Mouse (Mus musculus): ENCODE data around the gene Arhgap1.

The Arhgap1 gene

DNA sequence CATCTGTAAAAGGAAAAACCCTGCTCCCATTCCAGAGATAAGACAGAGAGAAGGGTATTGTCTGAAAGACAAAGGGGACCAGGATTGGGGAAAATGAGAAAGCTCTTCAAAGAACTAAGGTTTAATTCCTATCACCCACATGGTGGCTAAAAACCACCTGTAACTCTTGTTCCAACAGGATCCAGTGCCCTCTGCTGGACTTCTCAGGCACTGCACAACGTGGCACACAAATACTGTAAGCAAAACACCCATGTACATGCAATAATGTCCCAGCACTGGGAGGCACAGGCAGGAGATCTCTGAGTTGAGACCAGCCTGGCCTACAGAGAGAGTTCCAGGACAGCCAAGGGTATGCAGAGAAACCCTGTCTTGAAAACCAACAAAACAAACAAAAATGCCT, 2.9 kb upstream of the Arhgap1 start:
- in situ Hi-C loops (cut with MboI, MseI), result no loop called here

DNA sequence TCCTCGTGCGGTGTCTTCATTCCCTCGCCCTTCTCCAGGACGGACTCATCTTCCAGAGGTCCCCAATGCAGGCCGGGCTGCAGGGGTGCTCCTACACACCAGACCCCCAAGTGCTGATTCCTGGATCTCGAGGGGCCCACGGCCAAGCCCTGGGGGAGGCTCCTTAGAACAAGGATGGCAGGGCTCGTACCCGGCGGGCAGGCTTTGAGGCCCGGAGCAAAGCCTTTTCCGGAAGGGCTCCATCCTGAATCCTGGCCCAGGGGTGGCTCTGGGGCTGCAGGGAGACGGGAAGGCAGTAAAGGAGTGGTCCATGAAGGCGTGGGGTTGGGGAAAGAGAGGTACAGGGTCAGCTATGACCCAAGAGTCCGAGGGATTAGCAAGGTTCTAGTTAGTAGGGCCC, 508 bp upstream of the Arhgap1 start:
- in situ Hi-C loops (cut with MboI, MseI), result no loop called here

DNA sequence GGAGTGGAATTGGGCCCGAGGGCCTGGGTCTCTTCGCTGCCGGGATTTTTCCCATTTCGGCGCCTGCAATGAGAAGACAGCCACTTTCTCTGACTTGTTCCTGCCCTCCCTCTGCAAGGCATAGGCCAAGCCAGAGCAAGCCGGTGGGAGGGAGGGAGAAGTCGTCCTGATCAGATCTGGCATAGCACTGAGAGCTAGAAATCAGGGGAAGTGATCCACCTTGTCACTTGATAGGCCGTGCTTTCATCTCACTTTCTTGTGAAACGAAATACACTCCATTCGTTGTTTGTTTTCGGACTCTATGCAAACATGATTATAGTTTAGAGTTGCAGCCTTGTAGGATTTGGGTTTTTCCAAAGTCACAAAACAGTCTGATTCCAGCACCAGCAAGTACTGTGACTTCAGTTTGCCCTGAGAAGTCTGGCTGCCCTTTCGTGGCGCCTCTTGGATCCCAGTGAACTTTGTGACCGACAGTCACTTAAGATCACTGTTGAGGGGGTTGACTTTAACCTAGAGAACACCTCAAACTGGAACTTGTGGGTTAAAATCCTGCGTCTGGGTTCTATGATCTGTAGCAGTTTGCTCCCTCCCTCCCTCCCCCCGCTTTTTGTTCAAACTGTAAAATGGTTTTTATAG, 818 bp downstream of the Arhgap1 start:
- in situ Hi-C loops (cut with MboI, MseI), result loop anchor here (5.0 kb wide), 1 partner anchor 77 kb away; no protein-coding TSS in a partner anchor

DNA sequence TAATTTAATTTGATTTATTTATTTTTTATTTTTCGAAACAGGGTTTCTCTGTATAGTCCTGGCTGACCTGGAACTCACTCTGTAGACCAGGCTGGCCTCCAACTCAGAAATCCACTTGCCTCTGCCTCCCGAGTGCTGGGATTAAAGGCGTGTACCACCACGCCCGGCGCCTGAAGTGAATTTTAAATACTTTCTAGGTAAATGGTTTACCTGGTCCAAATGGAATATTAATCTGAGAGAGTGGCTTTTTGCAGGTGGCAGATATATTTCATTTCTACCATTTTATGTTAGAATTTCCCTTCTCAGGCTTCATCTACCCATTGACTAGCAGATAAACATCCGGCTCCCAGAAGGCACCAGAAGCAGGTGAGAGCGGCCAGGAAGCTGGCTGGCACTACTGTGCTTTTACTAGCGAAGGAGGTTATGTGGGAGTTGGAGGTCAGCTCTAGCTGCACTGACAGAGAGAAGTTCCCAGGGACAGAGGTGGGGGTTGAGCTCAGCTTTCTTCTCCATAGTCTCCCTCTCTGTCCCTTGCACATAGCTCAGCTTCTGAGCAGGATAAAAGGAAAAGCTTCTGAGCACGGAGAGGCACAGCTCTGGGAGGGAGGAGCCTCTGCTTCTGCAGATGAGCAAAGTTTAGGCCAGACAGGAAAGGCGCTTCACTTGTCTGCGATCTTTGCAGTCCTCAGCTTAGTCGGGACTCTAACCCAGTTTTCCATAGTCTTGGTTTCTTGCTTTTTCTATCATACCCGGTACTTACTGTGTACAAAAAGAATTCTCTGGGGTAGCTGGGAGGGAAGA, 2.0 kb downstream of the Arhgap1 start:
- in situ Hi-C loops (cut with MboI, MseI), result loop anchor here (5.0 kb wide), 1 partner anchor 76 kb away; no protein-coding TSS in a partner anchor

DNA sequence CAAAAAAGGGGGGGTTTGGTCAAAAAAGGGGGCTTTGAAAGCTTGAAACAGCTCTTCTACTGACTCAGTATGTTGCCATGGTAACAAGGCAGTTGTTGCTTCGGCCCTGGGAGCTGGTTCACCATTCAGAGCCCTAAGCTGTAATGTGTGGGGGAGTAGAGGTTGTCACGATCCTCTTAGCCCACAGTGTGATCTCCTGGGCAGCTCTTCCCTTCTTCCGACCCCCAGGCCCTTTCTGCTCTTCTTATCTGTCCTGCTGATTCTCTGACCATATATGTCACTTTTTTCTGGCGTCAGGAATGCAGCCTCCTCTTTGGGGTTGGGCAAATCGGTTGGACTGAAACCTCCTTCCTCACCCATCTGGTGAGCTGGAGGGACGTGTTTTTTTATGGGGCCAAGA, 3.2 kb downstream of the Arhgap1 start:
- in situ Hi-C loops (cut with MboI, MseI), result loop anchor here (5.0 kb wide), 1 partner anchor 74 kb away; no protein-coding TSS in a partner anchor

DNA sequence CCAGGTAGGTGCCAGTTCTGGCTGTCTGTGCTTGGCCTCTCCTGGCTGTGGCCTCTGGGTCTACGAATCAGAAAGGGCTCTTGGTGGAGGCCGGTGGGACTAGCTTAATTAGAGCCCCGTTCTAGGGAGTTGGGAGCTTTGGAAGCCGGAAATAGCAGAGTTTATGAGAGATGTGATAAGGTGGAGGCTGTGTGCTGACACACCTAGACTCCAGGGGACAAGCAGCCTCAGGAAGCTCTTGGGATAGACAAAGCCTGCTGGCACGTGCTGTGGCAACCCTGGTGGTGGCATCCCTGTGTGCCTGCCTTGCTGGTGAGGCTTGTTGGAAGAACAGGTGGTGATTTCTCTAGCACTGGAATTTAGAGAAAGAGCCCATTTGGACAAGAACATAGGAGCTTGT, 5.7 kb downstream of the Arhgap1 start:
- in situ Hi-C loops (cut with MboI, MseI), result no loop called here

DNA sequence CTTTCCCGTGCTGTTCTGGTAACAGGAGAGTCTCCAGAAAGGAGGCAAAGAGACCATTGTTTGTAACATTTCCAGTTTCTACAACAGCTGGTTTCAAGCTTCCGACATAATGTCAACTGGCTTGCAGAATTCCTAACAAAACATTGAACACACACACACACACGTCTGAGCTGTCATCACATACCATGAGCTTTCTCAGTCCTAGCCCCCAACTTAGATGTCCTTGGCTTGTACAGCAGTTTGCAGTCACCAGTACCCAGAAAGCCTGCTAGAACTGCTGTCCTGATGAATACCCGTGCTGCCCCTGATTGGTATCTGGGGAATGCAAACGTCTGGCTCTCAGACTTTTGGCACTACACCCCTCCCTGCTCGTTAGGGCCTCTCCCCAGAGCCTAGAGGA, 6.2 kb downstream of the Arhgap1 start:
- in situ Hi-C loops (cut with MboI, MseI), result no loop called here

DNA sequence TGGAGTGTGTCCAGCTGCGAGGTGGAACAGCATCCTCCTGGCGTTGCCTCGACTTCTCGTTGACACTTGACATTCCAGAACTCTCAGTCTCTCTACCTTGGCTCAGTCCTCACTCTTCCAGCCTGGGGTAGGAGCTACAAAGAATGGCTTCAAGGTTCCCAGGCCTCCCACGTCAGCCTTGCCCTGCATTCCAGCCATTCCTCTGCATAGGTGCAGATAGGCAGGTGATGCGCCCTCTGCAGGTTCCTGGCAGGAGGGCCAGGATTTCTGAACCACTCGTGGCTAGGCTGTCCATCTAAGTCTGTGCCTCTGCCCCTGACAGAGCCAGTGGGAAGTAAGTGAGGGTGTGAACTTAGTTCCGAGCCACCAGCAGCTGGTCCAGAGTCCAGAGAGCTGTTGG, 7.1 kb downstream of the Arhgap1 start:
- in situ Hi-C loops (cut with MboI, MseI), result no loop called here

DNA sequence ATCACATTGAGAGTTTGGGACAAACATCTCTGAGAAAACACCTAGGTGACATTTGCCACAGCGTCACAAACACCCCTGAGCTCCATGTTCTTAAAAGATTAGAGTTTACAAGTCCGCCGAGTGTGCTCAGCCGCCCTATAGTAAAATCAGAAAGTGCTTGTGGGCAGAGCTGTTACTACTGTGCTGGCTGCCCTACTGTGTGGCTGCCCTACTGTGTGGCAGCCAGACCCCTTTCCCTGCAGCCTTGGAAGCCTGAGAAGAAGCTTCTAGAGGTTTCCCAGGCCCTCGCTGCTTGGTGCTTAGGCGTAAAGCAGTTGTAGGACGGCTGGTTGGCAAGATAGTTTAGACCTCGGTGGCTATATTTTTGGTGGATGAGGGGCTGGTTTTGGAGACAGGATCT, 10.0 kb downstream of the Arhgap1 start:
- in situ Hi-C loops (cut with MboI, MseI), result no loop called here

DNA sequence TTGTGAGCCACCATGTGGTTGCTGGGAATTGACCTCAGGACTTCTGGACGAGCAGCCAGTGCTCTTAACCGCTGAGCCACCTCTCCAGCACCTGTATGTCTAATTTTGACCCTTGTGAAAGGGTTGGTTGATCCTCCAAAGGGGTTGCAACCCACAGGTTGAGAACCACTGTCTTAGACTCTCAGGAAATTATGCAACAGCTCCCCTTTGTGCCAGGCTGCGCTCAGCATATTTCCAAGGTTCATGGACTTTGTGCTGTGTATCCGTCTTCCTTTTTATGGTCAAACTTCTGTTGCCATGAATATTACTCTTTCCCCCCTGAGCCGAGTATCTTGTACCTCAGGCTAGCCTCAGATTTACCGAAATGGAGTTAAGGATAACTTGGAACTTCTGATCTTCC, 11.3 kb downstream of the Arhgap1 start:
- in situ Hi-C loops (cut with MboI, MseI), result no loop called here

DNA sequence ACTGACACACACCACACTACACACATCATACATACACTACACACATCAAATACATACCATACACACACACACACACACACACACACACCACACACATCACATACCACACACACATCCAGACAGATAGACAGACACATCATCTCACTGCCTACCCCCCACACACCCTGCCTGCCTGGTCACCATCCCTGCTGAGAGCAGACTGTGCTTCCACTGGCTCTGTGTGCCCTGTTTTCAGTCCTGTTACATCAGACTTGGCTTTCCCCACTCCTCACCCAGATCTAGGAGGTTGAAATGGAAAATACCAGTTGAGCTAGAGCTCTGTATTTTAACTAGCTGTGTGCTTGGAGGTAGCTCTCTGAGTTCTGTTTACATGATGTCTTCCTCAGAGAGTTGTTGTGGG, 15.1 kb downstream of the Arhgap1 start:
- in situ Hi-C loops (cut with MboI, MseI), result no loop called here

DNA sequence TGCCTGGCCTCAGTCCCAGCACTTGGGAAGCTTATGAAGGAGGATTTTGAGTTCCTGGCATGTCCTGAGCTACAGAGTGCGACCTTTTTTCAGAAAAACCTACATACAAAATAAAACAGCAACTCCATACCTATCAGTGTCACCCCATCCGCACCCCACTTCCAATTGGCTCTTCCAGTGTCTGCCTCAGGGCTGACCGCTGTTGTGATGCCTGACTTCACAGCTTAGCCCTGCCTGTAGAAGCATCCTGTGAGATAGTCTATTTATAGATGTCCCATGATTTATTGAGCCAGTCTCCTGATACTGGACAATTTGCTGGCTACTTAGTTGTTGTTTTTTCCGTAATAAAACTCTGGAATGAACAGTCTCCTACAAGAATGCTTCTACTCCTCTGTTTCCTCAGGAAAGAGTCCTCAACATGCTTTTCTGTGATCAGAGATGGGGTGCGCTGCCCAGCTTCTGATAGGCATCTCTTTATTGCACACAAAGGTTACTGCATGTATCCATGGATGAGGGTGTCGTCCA, 16.8 kb downstream of the Arhgap1 start:
- in situ Hi-C loops (cut with MboI, MseI), result no loop called here

DNA sequence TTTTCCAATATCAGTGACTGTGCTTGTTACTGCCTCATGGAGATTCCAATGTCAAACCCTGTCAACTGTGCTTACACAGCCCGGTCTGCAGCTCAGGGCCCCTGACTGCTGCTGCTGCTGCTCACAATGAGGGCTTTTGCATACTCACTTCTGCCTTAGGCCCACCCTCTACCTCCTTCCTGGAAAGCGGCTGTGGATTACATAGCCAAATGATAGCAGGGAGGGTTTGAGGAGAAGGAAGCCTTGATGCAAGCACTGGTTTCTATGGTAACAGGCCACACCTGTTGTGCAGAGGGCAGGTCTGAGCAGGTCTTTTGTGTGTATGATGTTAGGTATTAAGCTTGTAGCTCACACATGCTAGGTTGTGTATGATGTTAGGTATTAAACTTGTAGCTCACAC, 18.1 kb downstream of the Arhgap1 start:
- in situ Hi-C loops (cut with MboI, MseI), result no loop called here

DNA sequence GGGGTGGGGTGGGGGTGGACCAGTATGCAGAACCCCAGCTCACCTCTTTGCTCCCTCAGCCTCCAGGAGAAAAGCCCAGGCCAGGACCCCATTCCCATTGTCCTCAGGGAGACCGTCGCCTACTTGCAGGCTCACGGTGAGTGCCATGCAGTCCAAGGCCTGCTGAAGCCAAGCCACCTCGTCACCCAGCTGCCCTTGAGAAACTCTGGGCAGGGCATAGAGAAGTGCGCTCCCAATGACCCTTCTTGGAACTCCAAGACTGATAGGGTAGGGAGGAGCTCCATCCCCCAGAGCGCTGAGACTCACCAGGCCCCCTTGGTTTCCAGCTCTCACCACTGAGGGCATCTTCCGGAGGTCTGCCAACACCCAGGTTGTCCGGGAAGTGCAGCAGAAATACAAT, 19.7 kb downstream of the Arhgap1 start:
- in situ Hi-C loops (cut with MboI, MseI), result no loop called here

DNA sequence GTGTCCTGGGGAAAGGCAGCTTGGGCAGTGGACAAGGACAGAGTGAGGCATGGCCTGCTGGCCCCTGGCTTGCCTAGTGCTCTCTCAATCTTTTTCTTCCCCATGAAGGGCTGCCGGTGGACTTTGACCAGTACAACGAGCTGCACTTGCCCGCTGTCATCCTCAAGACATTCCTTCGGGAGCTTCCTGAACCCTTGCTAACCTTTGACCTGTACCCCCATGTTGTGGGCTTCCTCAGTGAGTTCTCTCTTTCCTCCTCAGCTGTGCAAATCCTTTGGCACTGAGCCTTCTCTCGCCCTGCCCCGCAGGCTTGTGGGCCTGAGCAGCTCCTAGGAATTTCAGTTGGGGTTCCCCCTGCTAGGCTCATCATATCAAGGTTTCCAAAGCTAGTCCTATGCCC, 20.4 kb downstream of the Arhgap1 start:
- in situ Hi-C loops (cut with MboI, MseI), result no loop called here

DNA sequence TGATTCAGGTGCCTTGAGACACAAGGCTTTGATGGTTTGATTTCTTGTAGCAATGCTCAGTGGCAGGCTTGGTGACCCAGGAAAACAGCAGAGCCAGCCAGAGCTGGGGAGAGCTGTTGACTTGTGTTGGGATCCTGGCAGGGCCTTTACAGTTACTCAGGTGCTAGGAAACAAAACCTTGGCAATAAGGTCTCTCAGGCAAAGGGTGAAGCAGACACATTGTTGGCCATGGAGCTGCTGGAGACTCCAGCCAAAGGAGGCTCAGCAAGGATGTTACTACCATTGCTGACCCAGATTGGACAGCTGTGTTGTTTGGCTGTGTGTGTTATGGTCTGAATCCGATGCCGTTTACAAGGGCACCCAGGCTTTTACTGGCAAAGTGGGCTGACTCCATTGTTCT, 23.9 kb downstream of the Arhgap1 start:
- in situ Hi-C loops (cut with MboI, MseI), result no loop called here

DNA sequence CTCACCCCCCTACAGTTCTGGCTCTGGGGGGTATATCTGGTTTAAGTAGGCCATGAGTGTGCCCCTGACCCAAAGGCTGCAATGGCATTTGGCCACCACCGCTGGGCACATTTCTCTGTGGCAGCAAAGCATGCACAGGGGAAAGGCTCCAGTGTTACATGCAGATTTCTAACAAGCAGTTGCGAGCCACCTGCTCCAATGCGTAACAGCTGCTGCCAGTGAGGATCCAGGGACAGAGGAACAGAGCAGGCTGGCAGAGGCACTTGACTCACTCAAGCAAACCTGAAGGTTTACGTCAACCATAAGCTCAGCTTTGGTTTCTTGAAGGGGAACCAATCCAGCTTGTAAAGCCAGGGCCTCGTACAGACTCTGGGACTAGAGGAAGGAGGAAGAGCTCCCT, 25.2 kb downstream of the Arhgap1 start:
- in situ Hi-C loops (cut with MboI, MseI), result no loop called here

DNA sequence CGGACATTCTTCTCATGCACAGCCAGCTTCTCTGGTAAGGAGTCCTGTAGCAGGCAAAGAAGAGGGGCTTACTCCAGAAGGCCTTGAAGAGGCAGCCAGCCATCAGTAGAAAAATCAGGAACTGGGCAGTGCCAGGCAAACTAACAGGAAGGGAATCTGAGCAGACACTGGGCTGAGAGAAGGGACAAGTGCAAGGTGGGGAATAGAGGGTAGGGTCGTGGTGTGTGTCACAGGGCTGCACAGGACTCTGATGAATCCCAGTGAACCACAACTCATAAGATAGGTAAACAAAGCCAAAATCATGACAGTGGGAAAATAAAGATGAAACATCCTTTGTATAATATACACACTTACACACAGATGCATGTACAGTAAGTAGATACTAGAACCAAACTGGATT, 26.8 kb downstream of the Arhgap1 start:
- in situ Hi-C loops (cut with MboI, MseI), result no loop called here

DNA sequence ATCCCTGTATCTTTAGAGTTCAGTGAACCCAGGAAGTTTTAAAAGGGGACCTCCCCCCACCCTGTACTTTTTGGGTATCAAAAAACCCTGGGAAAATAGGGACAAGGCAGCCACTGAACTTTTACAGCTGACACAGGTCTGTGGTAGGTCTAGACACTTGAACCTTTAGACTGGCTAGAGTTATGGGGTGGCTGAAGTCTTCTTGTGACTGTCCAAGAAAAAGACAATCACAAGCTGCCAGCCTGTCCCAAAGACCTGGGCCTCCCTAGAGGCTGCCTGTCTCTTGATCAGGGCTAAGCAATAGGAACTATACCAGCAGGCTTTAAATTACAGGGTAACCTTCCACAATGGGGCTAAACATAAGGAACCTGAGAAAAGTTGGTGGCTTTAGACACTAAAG, 27.3 kb downstream of the Arhgap1 start:
- in situ Hi-C loops (cut with MboI, MseI), result no loop called here

DNA sequence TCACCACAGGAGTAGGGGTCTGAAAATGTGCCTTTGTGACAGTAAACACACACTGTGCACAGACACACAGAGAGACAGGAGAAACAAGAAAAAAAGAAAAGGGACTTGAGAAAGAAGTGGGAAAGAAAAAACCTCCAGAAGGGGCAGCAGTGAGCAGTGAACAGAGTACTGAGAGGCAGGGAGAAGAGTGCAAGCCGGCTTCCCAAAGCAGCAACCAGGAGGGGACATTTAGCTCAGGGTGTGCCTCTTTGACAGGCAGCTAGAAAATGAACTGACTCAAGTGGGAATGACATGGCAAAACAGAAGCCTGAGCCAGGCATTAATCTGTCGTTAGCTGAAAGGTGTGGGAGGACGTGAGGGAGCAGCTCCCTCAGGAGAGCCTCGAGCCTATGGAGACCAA, 33.2 kb downstream of the Arhgap1 start:
- in situ Hi-C loops (cut with MboI, MseI), result no loop called here

DNA sequence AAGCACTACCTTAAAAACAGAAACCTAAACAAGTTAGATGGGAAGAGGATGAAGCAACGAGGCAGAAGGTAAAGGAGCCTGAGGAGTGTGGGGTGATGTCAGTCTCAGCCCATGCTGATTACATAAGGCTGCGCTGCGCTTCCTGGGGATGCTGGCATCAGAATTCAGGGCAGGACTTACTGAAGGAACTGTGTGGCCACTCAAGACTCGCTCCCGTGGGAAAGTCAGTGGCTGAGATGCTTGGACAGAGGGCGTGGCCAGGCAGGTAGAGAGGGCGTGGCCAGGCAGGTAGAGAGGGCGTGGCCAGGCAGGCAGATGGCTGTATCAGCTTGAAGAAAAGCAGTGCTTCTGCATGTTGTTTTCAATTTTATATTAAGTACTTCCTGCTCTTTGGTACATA, 34.3 kb downstream of the Arhgap1 start:
- in situ Hi-C loops (cut with MboI, MseI), result no loop called here

DNA sequence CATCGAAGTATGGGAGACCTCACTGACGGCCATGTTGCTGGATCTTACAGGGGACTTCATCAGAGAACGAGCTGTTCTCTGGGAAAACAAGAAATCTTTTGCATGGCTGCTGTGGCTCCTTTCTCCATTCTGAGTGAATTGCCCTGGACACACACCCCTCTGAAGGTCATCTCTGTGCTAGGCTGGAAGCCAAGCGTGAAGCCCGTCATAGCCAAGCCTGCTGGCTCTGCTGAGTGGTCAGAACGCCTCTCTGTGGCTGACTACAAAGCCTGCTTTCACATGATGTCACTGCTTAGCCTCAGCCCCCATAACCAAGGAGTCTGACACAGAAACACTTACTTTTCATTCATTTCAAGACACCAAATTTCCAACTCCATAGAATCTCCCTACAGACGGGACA, 39.8 kb downstream of the Arhgap1 start:
- in situ Hi-C loops (cut with MboI, MseI), result no loop called here

All from regulatory T cell (primary cell).